Mouse (Mus musculus) thymus, postnatal 0 days (tissue): ENCODE measurements around the gene Olfr155. TPM values are rescaled to one million over a fixed set of nuclear protein-coding genes. Genes with fewer than 3 reads are reported as not detected.

Experiments used
- DNase-seq: peaks from one replicate; pipeline ENCODE4 v3.0.0-alpha.2; 2015; ENCODE audit warnings: low spot score
- polyA plus RNA-seq: library from polyadenylated mRNA; unstranded; fragments of >200 nt; fragmentation: Nextera tagmentation; extraction: Ambion mirVana; gene quantifications from 2 replicates; pipeline ENCODE4 v1.2.1, GENCODE M21; 2015

The Olfr155 gene
- polyA plus RNA-seq, 1 experiment from 2014 or later = not detected

DNA sequence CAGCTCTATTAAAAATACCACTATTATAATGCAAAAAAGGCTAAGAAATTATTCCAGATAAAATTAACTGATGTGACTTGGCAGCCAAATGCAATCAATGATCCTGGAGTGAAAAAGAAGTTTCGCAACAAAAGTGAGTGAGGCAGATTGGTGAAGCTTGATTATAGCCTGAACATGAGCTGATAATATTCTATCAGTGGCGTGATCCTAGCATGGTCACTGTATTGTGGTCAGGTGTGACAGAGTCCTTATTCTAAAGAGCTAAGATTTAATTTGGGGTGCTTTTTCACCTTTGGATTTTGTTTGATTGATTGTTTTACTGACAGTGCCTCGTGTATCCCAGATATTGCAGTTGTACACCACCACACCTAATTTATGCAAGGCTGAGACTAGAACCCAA lies 39.9 kb downstream of the Olfr155 start:
- DNase-seq = no peak

DNA sequence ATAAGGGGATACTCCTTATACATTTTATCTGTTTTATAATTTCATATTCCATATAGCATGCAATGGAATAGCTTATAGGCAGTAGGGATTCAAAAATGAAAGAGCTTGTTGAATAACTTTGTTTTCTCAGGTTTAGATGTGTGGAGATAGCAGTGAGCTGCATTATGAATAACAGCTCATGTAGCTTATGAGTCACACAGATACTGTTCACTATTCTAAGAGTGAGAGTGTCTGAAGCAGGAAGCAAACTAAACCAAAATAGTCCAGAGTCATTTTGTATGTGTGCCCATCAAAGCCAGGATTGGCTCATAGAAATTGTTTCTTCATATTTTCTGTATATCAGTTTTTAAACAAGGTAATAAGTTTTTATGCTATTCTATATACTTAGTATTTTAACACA lies 45.8 kb downstream of the Olfr155 start:
- DNase-seq = no peak

DNA sequence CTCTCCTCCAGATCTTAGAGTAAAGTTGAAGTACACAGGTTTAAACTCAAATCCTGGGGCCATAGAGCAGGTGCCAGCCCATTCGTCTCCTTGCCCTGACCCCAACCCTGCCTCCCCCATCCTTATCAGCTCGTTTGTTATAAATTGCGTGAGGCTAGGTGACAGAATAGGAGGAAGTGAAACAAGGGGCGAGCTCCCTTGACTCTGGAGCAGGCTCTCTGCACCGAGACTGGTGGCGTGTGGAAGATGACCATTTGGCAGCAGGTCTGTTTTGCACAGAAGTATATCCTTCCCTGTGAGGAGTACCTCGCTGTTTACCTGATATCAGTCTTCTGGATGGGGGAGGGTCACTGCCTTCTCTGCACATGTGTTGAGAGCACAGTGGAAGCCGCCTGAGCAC lies 47.8 kb downstream of the Olfr155 start:
- no peak for DNase-seq

- DNase-seq = peak; percentile 65
Observed at GRCm38 (mm10) chr4:43903690-43904089, 52.3 kb downstream of the Olfr155 start.

- peak; percentile 81 for DNase-seq
Observed at GRCm38 (mm10) chr4:43906443-43906842, 55.1 kb downstream of the Olfr155 start.

Other genes with a start within 250 kb of the Olfr155 start
- gene Npr2, start 219.6 kb upstream of the Olfr155 start, polyA plus RNA-seq = 0.75 and 0.91 TPM in 2 replicates
- gene Spag8, start 198.0 kb upstream of the Olfr155 start, polyA plus RNA-seq = 0.14 and 0.66 TPM in 2 replicates
- 74.1 and 74.7 TPM in 2 replicates for gene Hint2, start 195.1 kb upstream of the Olfr155 start, polyA plus RNA-seq
- 0.76 and 1.1 TPM in 2 replicates for gene Tmem8b, start 182.6 kb upstream of the Olfr155 start, polyA plus RNA-seq
- gene Fam221b, start 182.4 kb upstream of the Olfr155 start, polyA plus RNA-seq = 3.2 and 3.3 TPM in 2 replicates
- not detected in 2 replicates for gene Olfr70, start 150.8 kb upstream of the Olfr155 start, polyA plus RNA-seq
- gene Olfr71, start 141.3 kb upstream of the Olfr155 start, polyA plus RNA-seq = not detected in 2 replicates
- gene Hrct1, start 124.4 kb upstream of the Olfr155 start, polyA plus RNA-seq = 1.1 and 1.5 TPM in 2 replicates
- gene Spaar, start 121.5 kb upstream of the Olfr155 start, polyA plus RNA-seq = 0.28 and 0.43 TPM in 2 replicates
- not detected in 2 replicates for gene Olfr159, start 80.6 kb upstream of the Olfr155 start, polyA plus RNA-seq
- gene Olfr156, start 27.7 kb upstream of the Olfr155 start, polyA plus RNA-seq = not detected in 2 replicates
- gene Olfr157, start 11.4 kb upstream of the Olfr155 start, polyA plus RNA-seq = 0.03 TPM in 1 of 2 replicates, not detected in the other
- 2.1 and 2.2 TPM in 2 replicates for gene Reck, start 24.0 kb downstream of the Olfr155 start, polyA plus RNA-seq
- gene Glipr2, start 105.8 kb downstream of the Olfr155 start, polyA plus RNA-seq = 32.8 and 36.7 TPM in 2 replicates
- not detected in 2 replicates for gene Ccin, start 131.9 kb downstream of the Olfr155 start, polyA plus RNA-seq
- 251 and 260 TPM in 2 replicates for gene Clta, start 152.9 kb downstream of the Olfr155 start, polyA plus RNA-seq
- gene Gne, start 232.6 kb downstream of the Olfr155 start, polyA plus RNA-seq = 33.8 and 39.2 TPM in 2 replicates